Mouse (Mus musculus) small intestine, adult 2 months (tissue): Measurements from ENCODE around the gene Ccdc136. TPM values are rescaled to one million over a fixed set of nuclear protein-coding genes. Genes with fewer than 3 reads are reported as not detected.

Experiments used
- H3K27ac ChIP-seq: fragments of 200-500 bp; 2 replicates; pipeline ENCODE4 v1.5.1; 2012; ENCODE audit warnings: low read depth, low read length, control low read depth, inconsistent platforms; ENCODE audit not compliant: insufficient read depth
- H3K27me3 ChIP-seq: fragments of 200-500 bp; 2 replicates; pipeline ENCODE4 v1.6.1; 2012; ENCODE audit warnings: mild to moderate bottlenecking, moderate library complexity, low read length, inconsistent platforms; ENCODE audit not compliant: control insufficient read depth, insufficient read depth
- H3K36me3 ChIP-seq: fragments of 200-500 bp; 2 replicates; pipeline ENCODE4 v1.6.1; 2012; ENCODE audit warnings: mild to moderate bottlenecking, low read length, control low read depth, inconsistent platforms; ENCODE audit not compliant: control insufficient read depth, insufficient read depth
- H3K4me1 ChIP-seq: fragments of 200-500 bp; 2 replicates; pipeline ENCODE4 v1.6.1; 2012; ENCODE audit warnings: low read length, inconsistent platforms, mixed read lengths; ENCODE audit not compliant: control insufficient read depth, insufficient read depth, insufficient read length
- H3K4me3 ChIP-seq: fragments of 200-500 bp; 2 replicates; pipeline ENCODE4 v1.5.1; 2012; ENCODE audit warnings: low read depth, mild to moderate bottlenecking, control low read depth, inconsistent platforms, low read length, moderate library complexity
- CTCF ChIP-seq: fragments of 200-500 bp; IDR thresholded peaks from 2 replicates; pipeline ENCODE4 v1.5.1; 2012; ENCODE audit warnings: low read depth, mild to moderate bottlenecking, control low read depth, inconsistent platforms, low read length, moderate library complexity, mixed read lengths; ENCODE audit not compliant: insufficient replicate concordance, insufficient read length; ENCODE audit errors: extremely low read depth
- POLR2A ChIP-seq: fragments of 200-500 bp; IDR thresholded peaks from 2 replicates; pipeline ENCODE4 v1.6.1; 2012; ENCODE audit warnings: low read depth, mild to moderate bottlenecking, control low read depth, inconsistent platforms, low read length, moderate library complexity
- WGBS: fragments of 180-500 bp; shearing (Covaris S2); methylation state at CpG from one replicate; pipeline ENCODE4 v1.1.7; 2018; 5-methylcytosine and 5-hydroxymethylcytosine counted together
- polyA plus RNA-seq: library from polyadenylated mRNA; depleted of rRNA; stranded (reverse); fragments of >200 nt; gene quantifications from 2 replicates; pipeline ENCODE4 v1.2.3, GENCODE M21; 2012

Ccdc136 gene
- polyA plus RNA-seq, 1 experiment: 1.8 TPM

GRCm38 (mm10) chr6:29415446-29415845 lies 19.3 kb downstream of the Ccdc136 start:
- Histone ChIP-seq H3K36me3 (no peaks in the 10 kb centered on the region), H3K27ac (no peak overlapping the region), H3K4me3 (no peak overlapping the region), H3K4me1 (no peaks in the 10 kb centered on the region), H3K27me3 (no peaks in the 10 kb centered on the region)
- 70% methylated on average over 9 of the region's 9 CpGs for WGBS
- TF ChIP-seq POLR2A (no peak), CTCF (no peak)

GRCm38 (mm10) chr6:29420596-29420995 lies 24.5 kb downstream of the Ccdc136 start:
- H3K4me1 ChIP-seq: no peaks in the 10 kb centered on the region

GRCm38 (mm10) chr6:29425118-29425517 lies 29.0 kb downstream of the Ccdc136 start:
- H3K27me3 ChIP-seq: peaks cover 4% of the 10 kb centered on the region; the same call in 1 of the 2 replicates
- WGBS: 90% methylated on average over 8 of the region's 8 CpGs
- no peak overlapping the region for H3K27ac ChIP-seq
- H3K36me3 ChIP-seq: no peaks in the 10 kb centered on the region
- TF ChIP-seq CTCF (no peak), POLR2A (no peak)
- H3K4me1 ChIP-seq: no peaks in the 10 kb centered on the region
- H3K4me3 ChIP-seq: no peak overlapping the region

More at GRCm38 (mm10) chr6:29420596-29420995, 24.5 kb downstream of the Ccdc136 start:
- 68% methylated on average over 2 of the region's 2 CpGs for WGBS
- TF ChIP-seq POLR2A (no peak), CTCF (no peak)
- no peaks in the 10 kb centered on the region for H3K36me3 ChIP-seq
- H3K4me3 ChIP-seq: no peak overlapping the region
- no peak overlapping the region for H3K27ac ChIP-seq
- peaks cover 4% of the 10 kb centered on the region; the same call in 1 of the 2 replicates for H3K27me3 ChIP-seq

- WGBS: 57% methylated on average over 6 of the region's 6 CpGs
- Histone ChIP-seq H3K4me1 (no peaks in the 10 kb centered on the region), H3K4me3 (no peak overlapping the region), H3K36me3 (no peaks in the 10 kb centered on the region), H3K27ac (no peak overlapping the region), H3K27me3 (peaks cover 4% of the 10 kb centered on the region; the same call in 1 of the 2 replicates)
- TF ChIP-seq POLR2A (no peak), CTCF (no peak)
Measured at GRCm38 (mm10) chr6:29426331-29426730, 30.2 kb downstream of the Ccdc136 start.

GRCm38 (mm10) chr6:29428171-29428570 lies 32.1 kb downstream of the Ccdc136 start:
- Histone ChIP-seq H3K27me3 (peaks cover 10% of the 10 kb centered on the region), H3K36me3 (no peaks in the 10 kb centered on the region), H3K27ac (no peak overlapping the region), H3K4me3 (no peak overlapping the region), H3K4me1 (peaks cover under 1% of the 10 kb centered on the region; the same call in 1 of the 2 replicates)
- WGBS: 53% methylated on average over 4 of the region's 4 CpGs
- TF ChIP-seq POLR2A (no peak), CTCF (no peak)

GRCm38 (mm10) chr6:29430681-29431420 lies 34.7 kb downstream of the Ccdc136 start:
- Histone ChIP-seq H3K27me3 (peaks cover 30% of the 10 kb centered on the region), H3K4me3 (no peak overlapping the region), H3K27ac (no peak overlapping the region), H3K4me1 (peaks cover 6% of the 10 kb centered on the region), H3K36me3 (no peaks in the 10 kb centered on the region)
- WGBS: 63% methylated on average over 15 of the region's 15 CpGs
- TF ChIP-seq CTCF (no peak), POLR2A (no peak)

- 66% methylated on average over 5 of the region's 5 CpGs for WGBS
- peaks cover 30% of the 10 kb centered on the region for H3K27me3 ChIP-seq
- H3K4me3 ChIP-seq: no peak overlapping the region
- no peak overlapping the region for H3K27ac ChIP-seq
- no peak for TF ChIP-seq CTCF
- no peak for TF ChIP-seq POLR2A
- peaks cover 6% of the 10 kb centered on the region for H3K4me1 ChIP-seq
- no peaks in the 10 kb centered on the region for H3K36me3 ChIP-seq
Measured at GRCm38 (mm10) chr6:29431473-29431872, 35.4 kb downstream of the Ccdc136 start.
